Mouse (Mus musculus) hindbrain, embryonic 15.5 days (tissue): Measurements from ENCODE around the gene Pdk2. TPM values are rescaled to one million over a fixed set of nuclear protein-coding genes. Genes with fewer than 3 reads are reported as not detected.
A peak's percentile ranks its signal among the peaks of the same experiment; 100 is the strongest.
"Not testable (repeated sequence)": the region's sequence is repeated elsewhere in the genome, so short reads cannot be mapped to it uniquely, and the experiment has no call there.

Experiments
- ATAC-seq: fragments of 200-750 bp; cut with Nextera tagmentation; 2 replicates; pipeline ENCODE4 v1.8.0; 2017; ENCODE audit warnings: low read depth, moderate number of reproducible peaks, moderate TSS enrichment; ENCODE audit not compliant: low FRiP score
- H3K27ac ChIP-seq: fragments of 300-500 bp; sonication (generic); replicated peaks from 2 replicates; pipeline ENCODE4 v1.5.1; 2015; ENCODE audit warnings: mild to moderate bottlenecking, inconsistent platforms
- H3K27me3 ChIP-seq: fragments of 300-500 bp; sonication (generic); 2 replicates; pipeline ENCODE4 v1.6.1; 2015; ENCODE audit warnings: control low read depth, inconsistent platforms
- H3K36me3 ChIP-seq: fragments of 300-500 bp; sonication (generic); 2 replicates; pipeline ENCODE4 v1.6.1; 2015; ENCODE audit warnings: control low read depth, inconsistent platforms
- H3K4me1 ChIP-seq: fragments of 300-500 bp; sonication (generic); replicated peaks from 2 replicates; pipeline ENCODE4 v1.6.1; 2015; ENCODE audit warnings: control low read depth, inconsistent platforms
- H3K4me2 ChIP-seq: fragments of 300-500 bp; sonication (generic); 2 replicates; pipeline ENCODE4 v1.6.1; 2015; ENCODE audit warnings: moderate library complexity, mild to moderate bottlenecking, inconsistent platforms
- H3K4me3 ChIP-seq: fragments of 300-500 bp; sonication (generic); 2 replicates; pipeline ENCODE4 v1.5.1; 2015; ENCODE audit warnings: mild to moderate bottlenecking, inconsistent platforms
- H3K9ac ChIP-seq: fragments of 300-500 bp; sonication (generic); 2 replicates; pipeline ENCODE4 v1.6.1; 2015; ENCODE audit warnings: inconsistent platforms
- H3K9me3 ChIP-seq: fragments of 300-500 bp; sonication (generic); 2 replicates; pipeline ENCODE4 v1.6.1; 2016; ENCODE audit warnings: control low read depth, inconsistent platforms
- WGBS: fragments of 180-500 bp; shearing (Covaris S2); methylation state at CpG from one replicate; pipeline ENCODE4 v1.1.7; 2015; 5-methylcytosine and 5-hydroxymethylcytosine counted together
- polyA plus RNA-seq: library from polyadenylated mRNA; unstranded; fragments of >200 nt; fragmentation: Nextera tagmentation; extraction: Ambion mirVana; gene quantifications from 2 replicates; pipeline ENCODE4 v1.2.1, GENCODE M21; 2015

The Pdk2 gene
- polyA plus RNA-seq, 1 experiment from 2014 or later, result 33.4 TPM

DNA sequence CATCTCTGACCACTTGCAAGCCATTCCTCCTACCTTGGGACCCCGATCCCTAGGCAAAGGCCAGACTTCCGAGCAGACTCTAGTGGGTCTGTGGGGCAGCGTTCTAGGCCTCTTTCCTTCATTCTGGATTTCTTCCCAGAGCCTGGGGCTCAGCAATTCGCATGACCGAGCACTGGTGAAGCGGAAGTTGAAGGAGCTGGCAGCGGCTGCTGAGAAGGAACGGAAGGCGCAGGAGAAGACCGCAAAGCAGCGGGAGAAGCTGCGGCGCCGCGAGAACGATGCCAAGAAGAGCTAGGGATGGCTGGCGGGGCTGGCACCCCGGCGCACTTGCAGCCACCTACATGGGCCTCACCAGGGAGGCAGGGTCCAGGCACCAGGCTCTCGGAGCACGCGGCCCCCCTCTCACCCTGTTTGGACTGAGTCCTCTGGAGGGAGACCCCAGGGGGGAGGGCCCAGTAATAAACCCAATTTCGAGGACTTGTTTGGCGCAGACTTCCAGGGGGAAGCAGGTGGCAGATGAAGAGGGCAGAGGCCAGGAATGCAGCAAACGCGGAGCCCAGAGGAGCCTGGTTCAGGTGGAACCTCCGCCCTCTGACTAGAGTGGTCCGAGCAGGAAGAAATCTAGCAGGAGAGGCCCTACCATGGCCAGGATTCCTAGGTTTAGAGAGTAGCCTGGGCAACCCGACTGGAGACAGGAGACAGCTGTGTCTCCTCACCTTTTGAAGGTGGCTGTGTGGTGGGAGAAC lies 16.5 kb downstream of the Pdk2 start:
- H3K4me1 ChIP-seq, result peaks cover 30% of the 10 kb centered on the region
- no peak overlapping the region for H3K4me2 ChIP-seq
- H3K9ac ChIP-seq, result no peak overlapping the region
- H3K27me3 ChIP-seq, result no peaks in the 10 kb centered on the region
- no peak overlapping the region for H3K4me3 ChIP-seq
- H3K27ac ChIP-seq, result peak overlapping the region; percentile 63
- no peak for ATAC-seq
- H3K36me3 ChIP-seq, result peaks cover 58% of the 10 kb centered on the region
- no peaks in the 10 kb centered on the region for H3K9me3 ChIP-seq
- 55% methylated on average over 29 of the region's 29 CpGs for WGBS

- Histone ChIP-seq H3K27ac (no peak overlapping the region), H3K4me2 (no peak overlapping the region), H3K4me3 (no peak overlapping the region), H3K9me3 (no peaks in the 10 kb centered on the region), H3K4me1 (peaks cover 30% of the 10 kb centered on the region), H3K27me3 (no peaks in the 10 kb centered on the region), H3K36me3 (peaks cover 68% of the 10 kb centered on the region), H3K9ac (no peak overlapping the region)
- ATAC-seq, result no peak
- 94% methylated on average over 9 of the region's 9 CpGs for WGBS
Observed at GRCm38 (mm10) chr11:95023481-95023880, 17.7 kb downstream of the Pdk2 start.

GRCm38 (mm10) chr11:95022237-95022992 lies 18.7 kb downstream of the Pdk2 start:
- no peak overlapping the region for H3K27ac ChIP-seq
- 82% methylated on average over 10 of the region's 10 CpGs for WGBS
- no peak overlapping the region for H3K9ac ChIP-seq
- no peak overlapping the region for H3K4me2 ChIP-seq
- H3K36me3 ChIP-seq, result peaks cover 68% of the 10 kb centered on the region
- no peaks in the 10 kb centered on the region for H3K27me3 ChIP-seq
- no peak overlapping the region for H3K4me3 ChIP-seq
- no peaks in the 10 kb centered on the region for H3K9me3 ChIP-seq
- H3K4me1 ChIP-seq, result peaks cover 20% of the 10 kb centered on the region
- ATAC-seq, result no peak

DNA sequence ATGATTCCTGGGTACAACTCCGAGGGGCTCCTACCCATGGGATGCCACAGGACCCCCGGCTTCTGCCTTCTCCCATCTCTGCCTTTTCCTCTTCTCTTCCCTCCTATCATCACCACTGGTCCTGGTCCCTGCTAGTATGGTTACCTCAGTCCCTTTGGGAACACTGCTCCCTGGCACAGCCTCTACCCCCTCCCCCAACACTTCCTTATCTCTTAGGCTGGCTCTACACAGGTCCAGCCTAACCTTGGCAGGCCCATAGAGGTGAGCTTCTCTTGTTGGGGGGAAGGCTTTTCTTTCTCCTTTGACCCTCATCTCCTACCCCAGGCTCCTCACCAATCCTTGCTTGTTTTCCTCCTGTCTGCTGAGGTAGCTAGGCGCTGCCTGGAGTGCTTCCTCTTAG lies 25.7 kb downstream of the Pdk2 start:
- Histone ChIP-seq H3K9me3 (no peaks in the 10 kb centered on the region), H3K4me2 (no peak overlapping the region), H3K4me1 (peaks cover 46% of the 10 kb centered on the region), H3K9ac (no peak overlapping the region), H3K36me3 (peaks cover 38% of the 10 kb centered on the region), H3K4me3 (no peak overlapping the region), H3K27ac (no peak overlapping the region), H3K27me3 (no peaks in the 10 kb centered on the region)
- 75% methylated on average over 3 of the region's 3 CpGs for WGBS
- ATAC-seq, result no peak

GRCm38 (mm10) chr11:95012487-95012886 lies 28.7 kb downstream of the Pdk2 start:
- no peak for ATAC-seq
- 31% methylated on average over 3 of the region's 3 CpGs for WGBS
- peak overlapping the region; percentile 76 for H3K4me3 ChIP-seq
- H3K4me1 ChIP-seq, result peaks cover 61% of the 10 kb centered on the region
- H3K36me3 ChIP-seq, result peaks cover 20% of the 10 kb centered on the region; the same call in 1 of the 2 replicates
- H3K27ac ChIP-seq, result peak overlapping the region; percentile 95
- peak overlapping the region; percentile 93; the same call in 1 of the 2 replicates for H3K9ac ChIP-seq
- H3K9me3 ChIP-seq, result no peaks in the 10 kb centered on the region
- H3K4me2 ChIP-seq, result peak overlapping the region; percentile 92
- H3K27me3 ChIP-seq, result no peaks in the 10 kb centered on the region

GRCm38 (mm10) chr11:95012075-95012474 lies 29.1 kb downstream of the Pdk2 start:
- peaks cover 20% of the 10 kb centered on the region; the same call in 1 of the 2 replicates for H3K36me3 ChIP-seq
- H3K4me1 ChIP-seq, result peaks cover 65% of the 10 kb centered on the region
- peak overlapping the region; percentile 95 for H3K27ac ChIP-seq
- peak overlapping the region; percentile 92 for H3K4me2 ChIP-seq
- ATAC-seq, result no peak
- no peaks in the 10 kb centered on the region for H3K9me3 ChIP-seq
- no peaks in the 10 kb centered on the region for H3K27me3 ChIP-seq
- H3K4me3 ChIP-seq, result peak overlapping the region; percentile 76
- WGBS, result 44% methylated on average over 3 of the region's 3 CpGs
- H3K9ac ChIP-seq, result peak overlapping the region; percentile 93

GRCm38 (mm10) chr11:95011416-95011815 lies 29.7 kb downstream of the Pdk2 start:
- peaks cover 20% of the 10 kb centered on the region; the same call in 1 of the 2 replicates for H3K36me3 ChIP-seq
- peaks cover 72% of the 10 kb centered on the region for H3K4me1 ChIP-seq
- peak overlapping the region; percentile 93 for H3K9ac ChIP-seq
- H3K27me3 ChIP-seq, result no peaks in the 10 kb centered on the region
- WGBS, result 23% methylated on average over 1 of the region's 1 CpGs
- peak overlapping the region; percentile 95 for H3K27ac ChIP-seq
- H3K4me3 ChIP-seq, result peak overlapping the region; percentile 76
- ATAC-seq, result no peak
- H3K4me2 ChIP-seq, result peak overlapping the region; percentile 92
- no peaks in the 10 kb centered on the region for H3K9me3 ChIP-seq

- Histone ChIP-seq H3K4me1 (peaks cover 74% of the 10 kb centered on the region), H3K27ac (peak overlapping the region; percentile 95), H3K36me3 (peaks cover 16% of the 10 kb centered on the region; the same call in 1 of the 2 replicates), H3K4me2 (peak overlapping the region; percentile 92), H3K4me3 (peak overlapping the region; percentile 76), H3K9ac (peak overlapping the region; percentile 93)
- 6% methylated on average over 4 of the region's 4 CpGs for WGBS
- H3K27me3 ChIP-seq, H3K9me3 ChIP-seq, ATAC-seq: not testable (repeated sequence)
Observed at GRCm38 (mm10) chr11:95010841-95011403, 30.2 kb downstream of the Pdk2 start.

GRCm38 (mm10) chr11:95010141-95010739 lies 30.9 kb downstream of the Pdk2 start:
- peak; percentile 35; the same call in 1 of the 2 replicates for ATAC-seq
- Histone ChIP-seq H3K9ac (peak overlapping the region; percentile 93), H3K27ac (peak overlapping the region; percentile 95), H3K36me3 (peaks cover 11% of the 10 kb centered on the region; the same call in 1 of the 2 replicates), H3K4me2 (peak overlapping the region; percentile 92), H3K4me3 (peak overlapping the region; percentile 76), H3K4me1 (peaks cover 70% of the 10 kb centered on the region), H3K9me3 (no peaks in the 10 kb centered on the region), H3K27me3 (no peaks in the 10 kb centered on the region)
- 0% methylated on average over 32 of the region's 40 CpGs for WGBS

DNA sequence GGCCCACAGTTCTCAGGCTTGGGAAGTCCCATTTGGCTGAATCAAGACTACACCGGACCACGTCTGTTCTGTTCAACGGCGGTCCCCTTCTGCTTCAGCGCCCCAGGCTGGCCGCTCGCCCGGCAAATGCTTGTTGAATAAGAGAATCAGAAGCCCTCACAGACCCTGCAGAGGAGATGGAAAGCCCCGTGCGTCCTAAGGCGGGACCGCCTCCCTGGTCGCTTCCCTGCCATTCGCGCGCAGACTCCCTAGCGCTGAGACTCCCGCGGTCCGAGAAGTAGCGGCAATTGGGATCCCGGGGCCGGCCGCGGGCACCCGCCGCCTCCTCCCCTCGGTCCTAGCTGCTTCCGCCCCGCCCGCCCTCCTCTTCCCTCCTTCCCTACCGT lies 31.5 kb downstream of the Pdk2 start, which contains the start of gene Samd14:
TSS of gene Samd14 (plus strand) at position 251 of the 386 bp plus-strand sequence.
- peak; percentile 75 for ATAC-seq
- Histone ChIP-seq H3K9me3 (no peaks in the 10 kb centered on the region), H3K27ac (peak within 1 kb of the TSS; percentile 95), H3K27me3 (no peaks in the 10 kb centered on the region), H3K4me1 (peaks cover 68% of the 10 kb centered on the region), H3K4me2 (peak within 1 kb of the TSS; percentile 92), H3K4me3 (peak within 1 kb of the TSS; percentile 76), H3K9ac (peak within 1 kb of the TSS; percentile 93), H3K36me3 (peaks cover 11% of the 10 kb centered on the region; the same call in 1 of the 2 replicates)
- 0% methylated on average over 31 of the region's 32 CpGs for WGBS
